Mouse (Mus musculus): ENCODE measurements around the gene Klrb1c. TPM values are rescaled to one million over a fixed set of nuclear protein-coding genes. Genes with fewer than 3 reads are reported as not detected.

Gene Klrb1c
- polyA plus RNA-seq (2014; fragmentation: Illumina TruSeq; extraction: RNeasy Lipid Tissue Mini Kit (QIAGEN cat#74804); ENCODE audit: low read depth, low replicate concordance): 0.73 TPM

GRCm38 (mm10) chr6:128789115-128789514, at the start of gene Klrb1c:
TSS of gene Klrb1c (minus strand) at chr6:128789215.

GRCm38 (mm10) chr6:128826132-128826531, 37.1 kb upstream of the Klrb1c start, which contains the start of the genes Gm44511 and Klrb1b:
TSS of gene Gm44511 (minus strand) at chr6:128826315.
TSS of gene Klrb1b (minus strand) at chr6:128826331.

Other genes starting within 250 kb of the Klrb1c start
- gene A2ml1, start 207.6 kb downstream of the Klrb1c start, polyA plus RNA-seq (2014; fragmentation: Illumina TruSeq; extraction: RNeasy Lipid Tissue Mini Kit (QIAGEN cat#74804); ENCODE audit: low read depth, low replicate concordance): 3.2 TPM
- gene Klrb1a, start 165.7 kb downstream of the Klrb1c start, polyA plus RNA-seq (2014; fragmentation: Illumina TruSeq; extraction: RNeasy Lipid Tissue Mini Kit (QIAGEN cat#74804); ENCODE audit: low read depth, low replicate concordance): 0.47 TPM
- 666 TPM for gene Clec2h, start 126.8 kb downstream of the Klrb1c start, polyA plus RNA-seq (2014; fragmentation: Illumina TruSeq; extraction: RNeasy Lipid Tissue Mini Kit (QIAGEN cat#74804); ENCODE audit: low read depth, low replicate concordance)
- gene Klrb1, start 66.2 kb downstream of the Klrb1c start, polyA plus RNA-seq (2014; fragmentation: Illumina TruSeq; extraction: RNeasy Lipid Tissue Mini Kit (QIAGEN cat#74804); ENCODE audit: low read depth, low replicate concordance): not detected
- 3.1 TPM for gene Gm44511, start 37.1 kb upstream of the Klrb1c start, polyA plus RNA-seq (2014; fragmentation: Illumina TruSeq; extraction: RNeasy Lipid Tissue Mini Kit (QIAGEN cat#74804); ENCODE audit: low read depth, low replicate concordance)
- 3.4 TPM for gene Klrb1b, start 37.1 kb upstream of the Klrb1c start, polyA plus RNA-seq (2014; fragmentation: Illumina TruSeq; extraction: RNeasy Lipid Tissue Mini Kit (QIAGEN cat#74804); ENCODE audit: low read depth, low replicate concordance)
- 10.7 TPM for gene Clec2i, start 98.4 kb upstream of the Klrb1c start, polyA plus RNA-seq (2014; fragmentation: Illumina TruSeq; extraction: RNeasy Lipid Tissue Mini Kit (QIAGEN cat#74804); ENCODE audit: low read depth, low replicate concordance)
- gene BC035044, start 101.9 kb upstream of the Klrb1c start, polyA plus RNA-seq (2014; fragmentation: Illumina TruSeq; extraction: RNeasy Lipid Tissue Mini Kit (QIAGEN cat#74804); ENCODE audit: low read depth, low replicate concordance): 2.3 TPM
- gene Clec2g, start 145.2 kb upstream of the Klrb1c start, polyA plus RNA-seq (2014; fragmentation: Illumina TruSeq; extraction: RNeasy Lipid Tissue Mini Kit (QIAGEN cat#74804); ENCODE audit: low read depth, low replicate concordance): 0.28 TPM

Data from sigmoid colon, adult 10 weeks (tissue).